Mouse (Mus musculus) embryonic facial prominence, embryonic 12.5 days (tissue): ENCODE measurements around the gene Immp2l. TPM values are rescaled to one million over a fixed set of nuclear protein-coding genes. Genes with fewer than 3 reads are reported as not detected.

ENCODE experiments used
- ATAC-seq: fragments of 200-750 bp; cut with Nextera tagmentation; 2 replicates; pipeline ENCODE4 v1.8.0; 2017; ENCODE audit not compliant: insufficient number of reproducible peaks, insufficient read depth, low FRiP score, low TSS enrichment
- H3K27ac ChIP-seq: fragments of 300-500 bp; sonication (generic); 2 replicates; pipeline ENCODE4 v1.5.1; 2016; ENCODE audit warnings: mild to moderate bottlenecking
- H3K27me3 ChIP-seq: fragments of 300-500 bp; sonication (generic); 2 replicates; pipeline ENCODE4 v1.6.1; 2016; ENCODE audit warnings: mild to moderate bottlenecking, moderate library complexity
- H3K36me3 ChIP-seq: fragments of 300-500 bp; sonication (generic); 2 replicates; pipeline ENCODE4 v1.6.1; 2016; ENCODE audit warnings: mild to moderate bottlenecking
- H3K4me1 ChIP-seq: fragments of 300-500 bp; sonication (generic); 2 replicates; pipeline ENCODE4 v1.6.1; 2016
- H3K4me2 ChIP-seq: fragments of 300-500 bp; sonication (generic); replicated peaks from 2 replicates; pipeline ENCODE4 v1.6.1; 2016; ENCODE audit warnings: mild to moderate bottlenecking, moderate library complexity
- H3K4me3 ChIP-seq: fragments of 300-500 bp; sonication (generic); 2 replicates; pipeline ENCODE4 v1.5.1; 2016; ENCODE audit warnings: mild to moderate bottlenecking
- H3K9ac ChIP-seq: fragments of 300-500 bp; sonication (generic); 2 replicates; pipeline ENCODE4 v1.6.1; 2016; ENCODE audit warnings: mild to moderate bottlenecking, moderate library complexity
- H3K9me3 ChIP-seq: fragments of 300-500 bp; sonication (generic); 2 replicates; pipeline ENCODE4 v1.6.1; 2016; ENCODE audit warnings: mild to moderate bottlenecking, moderate library complexity
- WGBS: fragments of 180-500 bp; shearing (Covaris S2); methylation state at CpG from one replicate; pipeline ENCODE4 v1.1.7; 2016; 5-methylcytosine and 5-hydroxymethylcytosine counted together
- polyA plus RNA-seq: library from polyadenylated mRNA; unstranded; fragments of >200 nt; fragmentation: Nextera tagmentation; extraction: Ambion mirVana; gene quantifications from 2 replicates; pipeline ENCODE4 v1.2.1, GENCODE M21; 2016

Gene Immp2l
- polyA plus RNA-seq, 1 experiment from 2014 or later, result 12.4 TPM

DNA sequence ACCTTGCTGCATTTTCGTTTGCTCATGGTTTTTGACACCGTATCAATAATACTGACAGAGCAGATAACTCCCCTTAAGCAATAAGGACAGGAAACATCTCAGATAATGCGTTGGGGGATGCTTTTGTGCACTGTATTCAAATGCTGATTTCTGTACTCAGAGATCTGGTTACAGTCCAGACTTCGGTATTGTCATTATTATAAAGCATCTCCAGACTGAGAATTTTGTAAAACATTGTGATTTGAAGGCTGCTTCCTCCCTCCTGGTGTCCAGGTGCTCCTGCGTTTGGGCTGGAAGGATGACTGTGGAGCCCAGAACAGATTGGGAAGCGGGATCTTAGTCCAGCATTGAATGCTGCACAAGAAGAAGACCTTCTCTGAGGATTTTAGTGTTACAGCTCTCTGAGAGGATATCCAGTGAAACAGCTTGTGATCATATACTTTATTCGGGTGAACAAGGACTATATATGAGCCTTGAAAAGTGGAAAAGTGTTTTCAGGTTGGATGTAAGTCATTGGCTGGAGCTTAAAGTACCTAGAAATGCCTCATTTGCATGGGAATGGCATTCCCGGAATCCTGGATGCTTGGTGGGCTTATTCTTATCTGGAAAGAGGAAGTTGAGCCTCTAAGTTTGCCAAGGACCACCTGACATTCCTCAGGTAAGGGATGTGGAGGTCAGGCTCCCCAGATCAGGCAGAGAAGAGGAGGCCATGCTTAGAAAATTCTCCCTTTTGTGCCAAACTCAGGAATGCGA, 28.1 kb upstream of the Immp2l start:
- Histone ChIP-seq H3K4me1 (no peaks in the 10 kb centered on the region), H3K27ac (no peak overlapping the region), H3K4me3 (no peak overlapping the region), H3K4me2 (no peak overlapping the region), H3K9me3 (no peaks in the 10 kb centered on the region), H3K27me3 (no peaks in the 10 kb centered on the region), H3K36me3 (no peaks in the 10 kb centered on the region), H3K9ac (no peak overlapping the region)
- 74% methylated on average over 9 of the region's 9 CpGs for WGBS
- no peak for ATAC-seq

DNA sequence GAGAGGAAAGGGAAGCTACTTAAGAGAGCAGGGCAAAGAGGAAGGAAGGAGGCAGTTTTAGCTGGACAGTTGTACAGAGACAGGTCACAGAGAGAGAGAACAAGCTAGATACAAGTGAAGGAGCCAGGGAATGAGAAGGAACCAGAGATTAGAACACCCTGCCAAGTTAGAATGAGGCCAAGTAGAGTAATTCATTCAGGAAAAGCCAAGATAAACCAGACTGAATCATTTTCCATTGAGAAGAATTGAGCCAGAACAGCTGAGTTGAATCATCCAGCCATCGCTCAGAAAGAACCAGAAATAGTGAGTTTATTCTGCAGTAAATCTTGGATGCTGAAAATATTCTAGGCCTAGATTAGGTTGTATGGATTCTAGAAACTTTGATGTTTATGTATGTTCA, 1.4 kb upstream of the Immp2l start:
- 0 out of 2 replicates have a peak, but pooled peaks cover 2% of the 10 kb centered on the region for H3K4me1 ChIP-seq
- H3K4me2 ChIP-seq, result no peak overlapping the region
- 95% methylated on average over 1 of the region's 1 CpGs for WGBS
- H3K27ac ChIP-seq, result no peak overlapping the region
- no peaks in the 10 kb centered on the region for H3K36me3 ChIP-seq
- H3K27me3 ChIP-seq, result no peaks in the 10 kb centered on the region
- H3K4me3 ChIP-seq, result no peak overlapping the region
- no peak for ATAC-seq
- H3K9me3 ChIP-seq, result no peaks in the 10 kb centered on the region
- H3K9ac ChIP-seq, result no peak overlapping the region

DNA sequence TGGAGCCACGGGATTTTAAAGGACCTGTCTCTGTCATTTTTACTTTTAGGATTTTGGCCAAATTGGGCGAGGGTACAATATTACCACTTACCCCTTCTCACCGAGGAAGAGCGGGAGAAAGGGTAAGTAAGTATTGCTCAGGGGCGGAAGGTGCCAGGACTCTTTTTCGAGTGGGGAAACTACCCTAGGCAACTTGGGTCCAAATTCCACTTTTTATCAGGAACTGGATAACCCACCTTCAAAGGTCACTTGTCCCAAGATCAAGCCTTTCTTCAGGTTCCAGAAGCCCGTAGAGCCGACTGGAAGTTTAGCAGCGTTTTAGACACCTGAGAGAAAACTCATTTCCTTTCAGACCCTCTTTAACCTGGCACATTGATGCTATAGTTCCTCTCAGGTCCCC, 622 bp downstream of the Immp2l start:
- 14% methylated on average over 9 of the region's 9 CpGs for WGBS
- Histone ChIP-seq H3K4me1 (0 out of 2 replicates have a peak, but pooled peaks cover 2% of the 10 kb centered on the region), H3K36me3 (no peaks in the 10 kb centered on the region), H3K9ac (peak overlapping the region; percentile 65), H3K27me3 (no peaks in the 10 kb centered on the region), H3K27ac (no peak overlapping the region), H3K9me3 (no peaks in the 10 kb centered on the region), H3K4me2 (peak overlapping the region; percentile 61), H3K4me3 (peak overlapping the region; percentile 53)
- ATAC-seq, result no peak

DNA sequence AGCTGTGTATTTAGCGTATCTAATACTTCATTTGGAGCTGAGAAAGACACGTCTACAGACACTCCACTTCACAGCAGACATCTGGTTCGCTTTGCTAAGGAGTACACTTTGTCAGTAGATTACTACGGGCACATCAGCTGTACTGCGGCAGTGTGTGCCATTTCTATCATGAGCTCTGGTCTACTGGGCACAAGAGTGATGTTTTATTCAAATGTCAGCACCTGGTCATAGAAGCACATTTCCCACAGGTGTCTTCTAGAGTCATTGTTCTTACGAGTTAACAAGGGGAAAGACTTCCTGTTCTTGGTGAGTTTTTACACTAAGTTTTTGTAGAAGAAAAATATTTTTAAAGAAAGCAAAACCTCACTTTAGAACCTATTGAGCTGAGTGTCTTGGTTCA, 3.6 kb downstream of the Immp2l start:
- H3K4me1 ChIP-seq, result 0 out of 2 replicates have a peak, but pooled peaks cover 2% of the 10 kb centered on the region
- WGBS, result 85% methylated on average over 6 of the region's 6 CpGs
- no peaks in the 10 kb centered on the region for H3K36me3 ChIP-seq
- H3K27ac ChIP-seq, result no peak overlapping the region
- no peak overlapping the region for H3K4me2 ChIP-seq
- ATAC-seq, result no peak
- no peaks in the 10 kb centered on the region for H3K27me3 ChIP-seq
- no peak overlapping the region for H3K4me3 ChIP-seq
- no peak overlapping the region for H3K9ac ChIP-seq
- no peaks in the 10 kb centered on the region for H3K9me3 ChIP-seq

DNA sequence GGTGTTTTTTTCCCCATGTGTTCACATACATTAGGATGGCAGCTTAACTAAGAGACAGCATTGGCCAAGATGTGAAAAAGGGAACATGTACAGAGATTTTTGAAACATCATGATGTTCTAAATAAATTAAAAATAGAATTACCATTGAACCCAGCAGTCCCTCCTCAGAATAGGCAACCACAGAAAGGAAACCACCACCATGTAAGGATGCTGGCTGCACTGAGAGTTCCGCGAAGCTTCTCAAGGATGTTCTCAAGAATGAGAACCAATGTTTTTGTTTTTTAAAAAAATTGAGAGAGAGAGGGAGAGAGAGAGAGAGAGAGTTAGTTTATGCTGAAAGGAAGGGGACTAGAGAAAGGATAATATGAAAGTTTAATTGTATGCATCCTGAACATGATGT, 7.2 kb downstream of the Immp2l start:
- ATAC-seq, result no peak
- no peaks in the 10 kb centered on the region for H3K27me3 ChIP-seq

GRCm38 (mm10) chr12:41033196-41033595, 9.3 kb downstream of the Immp2l start:
- H3K36me3 ChIP-seq, result no peaks in the 10 kb centered on the region
- no peak for ATAC-seq
- H3K27me3 ChIP-seq, result no peaks in the 10 kb centered on the region
- no peak overlapping the region for H3K4me3 ChIP-seq
- no peak overlapping the region for H3K27ac ChIP-seq
- H3K4me2 ChIP-seq, result no peak overlapping the region
- H3K9ac ChIP-seq, result no peak overlapping the region
- no peaks in the 10 kb centered on the region for H3K9me3 ChIP-seq
- WGBS, result 89% methylated on average over 3 of the region's 3 CpGs
- H3K4me1 ChIP-seq, result no peaks in the 10 kb centered on the region

More for the DNA sequence above, 7.2 kb downstream of the Immp2l start:
- Histone ChIP-seq H3K4me2 (no peak overlapping the region), H3K9ac (no peak overlapping the region), H3K27ac (no peak overlapping the region), H3K36me3 (no peaks in the 10 kb centered on the region), H3K4me1 (no peaks in the 10 kb centered on the region), H3K9me3 (no peaks in the 10 kb centered on the region), H3K4me3 (no peak overlapping the region)
- WGBS, result 97% methylated on average over 2 of the region's 2 CpGs

DNA sequence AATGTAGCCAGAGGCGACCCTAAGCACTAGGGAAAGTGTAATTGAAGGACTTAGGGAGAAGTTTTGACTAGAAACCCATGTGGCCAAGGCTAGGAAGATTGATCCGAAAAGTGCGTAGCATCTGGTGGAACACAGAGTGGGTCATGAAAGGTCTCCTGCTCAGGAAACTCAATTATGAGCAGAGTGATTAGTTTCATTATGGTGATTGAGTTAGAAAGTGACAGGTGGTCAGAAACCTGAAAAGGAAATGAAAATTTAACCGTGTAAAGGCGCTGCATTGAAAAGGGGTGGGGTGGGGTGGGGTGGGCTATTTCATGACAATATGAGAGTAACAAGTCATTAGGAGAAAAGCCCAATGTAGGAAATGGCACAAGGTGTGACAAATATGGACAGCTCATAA, 15.9 kb downstream of the Immp2l start:
- WGBS, result 53% methylated on average over 5 of the region's 5 CpGs
- ATAC-seq, result no peak
- no peak overlapping the region for H3K4me3 ChIP-seq

GRCm38 (mm10) chr12:41041737-41042136, 17.8 kb downstream of the Immp2l start:
- H3K36me3 ChIP-seq, result no peaks in the 10 kb centered on the region
- H3K4me2 ChIP-seq, result no peak overlapping the region
- ATAC-seq, result no peak
- no peak overlapping the region for H3K27ac ChIP-seq
- H3K9me3 ChIP-seq, result no peaks in the 10 kb centered on the region
- H3K4me3 ChIP-seq, result no peak overlapping the region
- no peaks in the 10 kb centered on the region for H3K4me1 ChIP-seq
- WGBS, result 84% methylated on average over 2 of the region's 2 CpGs
- no peak overlapping the region for H3K9ac ChIP-seq
- H3K27me3 ChIP-seq, result no peaks in the 10 kb centered on the region

More for the DNA sequence above, 15.9 kb downstream of the Immp2l start:
- H3K27ac ChIP-seq, result no peak overlapping the region
- H3K36me3 ChIP-seq, result no peaks in the 10 kb centered on the region
- H3K9me3 ChIP-seq, result no peaks in the 10 kb centered on the region
- H3K27me3 ChIP-seq, result no peaks in the 10 kb centered on the region
- no peak overlapping the region for H3K4me2 ChIP-seq
- no peaks in the 10 kb centered on the region for H3K4me1 ChIP-seq
- H3K9ac ChIP-seq, result no peak overlapping the region

- Histone ChIP-seq H3K4me3 (no peak overlapping the region), H3K9me3 (no peaks in the 10 kb centered on the region), H3K4me2 (no peak overlapping the region), H3K27me3 (no peaks in the 10 kb centered on the region), H3K36me3 (no peaks in the 10 kb centered on the region), H3K27ac (no peak overlapping the region), H3K9ac (no peak overlapping the region), H3K4me1 (no peaks in the 10 kb centered on the region)
- ATAC-seq, result no peak
- 71% methylated on average over 12 of the region's 12 CpGs for WGBS
Observed at GRCm38 (mm10) chr12:41044493-41045132, 20.7 kb downstream of the Immp2l start.

DNA sequence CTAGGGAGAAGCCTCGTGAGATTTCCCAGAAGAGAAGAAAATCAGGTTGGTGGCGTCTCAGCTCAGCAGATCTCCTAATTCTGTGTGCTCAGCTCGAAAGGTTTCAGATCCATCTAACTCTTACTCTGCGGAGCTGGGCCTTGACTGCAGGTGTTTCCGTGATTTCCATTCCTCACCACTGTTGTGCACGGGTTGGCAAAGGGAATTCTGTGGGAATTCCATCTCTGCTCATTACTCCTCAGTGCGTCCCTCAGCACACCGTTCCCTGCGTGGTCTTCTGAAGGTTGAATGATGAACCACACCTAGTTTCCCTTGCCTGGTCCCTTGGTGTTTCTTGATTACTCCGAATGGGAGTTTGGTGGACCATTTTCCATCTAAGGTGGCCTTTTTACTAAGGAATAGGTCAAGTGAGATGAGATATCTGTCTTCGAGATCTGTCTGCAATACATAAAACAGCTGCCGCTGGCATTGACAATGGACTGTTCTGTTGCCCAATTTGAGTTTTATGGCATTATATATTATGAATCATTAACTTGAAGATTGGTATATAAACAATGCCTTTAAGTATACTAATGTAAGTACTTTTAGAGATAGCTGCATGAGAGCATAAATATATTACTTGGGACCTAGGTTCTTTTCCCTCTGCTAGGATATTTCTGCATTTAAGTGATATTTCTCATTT, 23.3 kb downstream of the Immp2l start:
- no peak overlapping the region for H3K4me3 ChIP-seq
- H3K4me2 ChIP-seq, result no peak overlapping the region
- 88% methylated on average over 12 of the region's 12 CpGs for WGBS
- no peaks in the 10 kb centered on the region for H3K4me1 ChIP-seq
- ATAC-seq, result no peak
- H3K9me3 ChIP-seq, result no peaks in the 10 kb centered on the region
- no peak overlapping the region for H3K27ac ChIP-seq
- no peaks in the 10 kb centered on the region for H3K27me3 ChIP-seq
- H3K9ac ChIP-seq, result no peak overlapping the region
- no peaks in the 10 kb centered on the region for H3K36me3 ChIP-seq

DNA sequence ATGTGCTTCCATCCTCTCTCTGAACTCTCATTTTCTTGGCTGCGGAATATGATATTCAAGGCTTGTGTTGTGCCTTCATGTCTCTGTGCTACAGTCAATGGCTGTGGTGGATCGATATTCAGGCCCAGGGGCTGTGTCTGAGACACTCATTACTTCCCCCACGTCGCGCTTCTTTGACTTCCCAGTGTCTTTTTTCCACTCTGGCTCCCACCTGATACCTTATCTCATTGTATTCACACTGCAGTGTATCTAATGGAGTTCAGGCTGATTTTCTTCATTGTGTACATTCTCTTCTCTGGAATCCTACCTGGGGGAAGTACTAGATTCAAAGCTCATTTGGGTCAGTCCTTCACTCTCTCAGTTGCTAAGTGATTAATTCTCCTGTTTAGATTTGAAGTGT, 27.1 kb downstream of the Immp2l start:
- 72% methylated on average over 5 of the region's 5 CpGs for WGBS

GRCm38 (mm10) chr12:41052897-41053296, 29.0 kb downstream of the Immp2l start:
- Histone ChIP-seq H3K27me3 (no peaks in the 10 kb centered on the region), H3K4me2 (no peak overlapping the region), H3K9ac (no peak overlapping the region), H3K36me3 (no peaks in the 10 kb centered on the region), H3K9me3 (no peaks in the 10 kb centered on the region), H3K4me1 (no peaks in the 10 kb centered on the region), H3K27ac (no peak overlapping the region), H3K4me3 (no peak overlapping the region)
- 79% methylated on average over 3 of the region's 3 CpGs for WGBS
- ATAC-seq, result no peak

More for the DNA sequence above, 27.1 kb downstream of the Immp2l start:
- no peak for ATAC-seq
- no peak overlapping the region for H3K27ac ChIP-seq
- no peaks in the 10 kb centered on the region for H3K27me3 ChIP-seq
- no peak overlapping the region for H3K4me3 ChIP-seq
- H3K4me2 ChIP-seq, result no peak overlapping the region
- H3K9ac ChIP-seq, result no peak overlapping the region
- no peaks in the 10 kb centered on the region for H3K36me3 ChIP-seq
- no peaks in the 10 kb centered on the region for H3K4me1 ChIP-seq
- no peaks in the 10 kb centered on the region for H3K9me3 ChIP-seq
